Mouse (Mus musculus): Measurements from ENCODE around the gene Shroom1.
A peak's percentile ranks its signal among the peaks of the same experiment; 100 is the strongest.

- TF ChIP-seq CTCF (IDR thresholded peaks at IDR 0.05; ENCODE audit: low read depth, low read length), result peak; percentile 35; the same call in 1 of the 2 replicates
- TF ChIP-seq POLR2A (IDR thresholded peaks at IDR 0.05; ENCODE audit: borderline replicate concordance, low read depth, low read length), result no peak
These were observed 28.7 kb downstream of the Shroom1 start for GRCm38 (mm10) chr11:53485719-53486118.
